Mouse (Mus musculus): ENCODE measurements at regions not wholly inside any gene's neighbourhood (a gene's known extent, or its start where the extent isn't known, plus 50 kb on each side); places are given as distances from the start of the nearest gene placed in this dataset.

- no peak for DNase-seq
Observed at GRCm38 (mm10) chr6:99810974-99811798, 85.0 kb upstream of the Prok2 start.

GRCm38 (mm10) chr6:99804905-99805245 is 78.7 kb upstream of the Prok2 start:
- DNase-seq: no peak

- peak; percentile 91 for DNase-seq
Observed at GRCm38 (mm10) chr6:99803983-99804904, 78.1 kb upstream of the Prok2 start.

- no peak for DNase-seq
Observed at GRCm38 (mm10) chr6:99800919-99801318, 74.7 kb upstream of the Prok2 start.

GRCm38 (mm10) chr6:99800324-99800723 is 74.1 kb upstream of the Prok2 start:
- DNase-seq: no peak

- no peak for DNase-seq
Observed at GRCm38 (mm10) chr6:99796390-99796789, 70.2 kb upstream of the Prok2 start.

- no peak for DNase-seq
Observed at GRCm38 (mm10) chr6:99793546-99793945, 67.4 kb upstream of the Prok2 start.

- DNase-seq: no peak
Observed at GRCm38 (mm10) chr6:99792353-99792752, 66.2 kb upstream of the Prok2 start.

- no peak for DNase-seq
Observed at GRCm38 (mm10) chr6:99786977-99787376, 60.8 kb upstream of the Prok2 start.

GRCm38 (mm10) chr6:99785212-99785611 is 59.0 kb upstream of the Prok2 start:
- no peak for DNase-seq

- no peak for DNase-seq
Observed at GRCm38 (mm10) chr6:99784804-99785203, 58.6 kb upstream of the Prok2 start.

GRCm38 (mm10) chr6:99784285-99784684 is 58.1 kb upstream of the Prok2 start:
- no peak for DNase-seq

GRCm38 (mm10) chr6:99782996-99783395 is 56.8 kb upstream of the Prok2 start:
- peak; percentile 40 for DNase-seq

Data from retina, postnatal 1 day (tissue).